Mouse (Mus musculus) embryonic facial prominence, embryonic 11.5 days (tissue): Measurements from ENCODE around the gene Bace2. TPM values are rescaled to one million over a fixed set of nuclear protein-coding genes. Genes with fewer than 3 reads are reported as not detected.

ENCODE experiments used
- ATAC-seq: fragments of 200-750 bp; cut with Nextera tagmentation; replicated peaks from 2 replicates; pipeline ENCODE4 v1.8.0; 2017; ENCODE audit warnings: low read depth; ENCODE audit not compliant: insufficient number of reproducible peaks, low FRiP score, low TSS enrichment
- DNase-seq: peaks from one replicate; pipeline ENCODE4 v3.0.0-alpha.2; 2015; ENCODE audit warnings: low spot score
- H3K27ac ChIP-seq: fragments of 300-500 bp; sonication (generic); replicated peaks from 2 replicates; pipeline ENCODE4 v1.5.1; 2014; ENCODE audit warnings: mild to moderate bottlenecking, low read depth, low read length, control low read depth
- H3K27me3 ChIP-seq: fragments of 300-500 bp; sonication (generic); 2 replicates; pipeline ENCODE4 v1.6.1; 2014; ENCODE audit warnings: mild to moderate bottlenecking, low read length, moderate library complexity, mixed read lengths; ENCODE audit not compliant: control insufficient read depth, insufficient read depth
- H3K36me3 ChIP-seq: fragments of 300-500 bp; sonication (generic); replicated peaks from 2 replicates; pipeline ENCODE4 v1.6.1; 2014; ENCODE audit warnings: low read depth, mild to moderate bottlenecking, low read length, moderate library complexity, mixed read lengths; ENCODE audit not compliant: control insufficient read depth, insufficient read depth
- H3K4me1 ChIP-seq: fragments of 300-500 bp; sonication (generic); 2 replicates; pipeline ENCODE4 v1.6.1; 2014; ENCODE audit warnings: low read length, mixed read lengths; ENCODE audit not compliant: control insufficient read depth, insufficient read depth
- H3K4me2 ChIP-seq: fragments of 300-500 bp; sonication (generic); 2 replicates; pipeline ENCODE4 v1.6.1; 2014; ENCODE audit warnings: low read depth, mild to moderate bottlenecking, control low read depth, low read length, moderate library complexity
- H3K4me3 ChIP-seq: fragments of 300-500 bp; sonication (generic); 2 replicates; pipeline ENCODE4 v1.5.1; 2014; ENCODE audit warnings: low read depth, low read length, control low read depth
- H3K9ac ChIP-seq: fragments of 300-500 bp; sonication (generic); replicated peaks from 2 replicates; pipeline ENCODE4 v1.6.1; 2014; ENCODE audit warnings: mild to moderate bottlenecking, control low read depth, low read length
- H3K9me3 ChIP-seq: fragments of 300-500 bp; sonication (generic); replicated peaks from 2 replicates; pipeline ENCODE4 v1.6.1; 2016; ENCODE audit warnings: mild to moderate bottlenecking, low read length, inconsistent platforms, mixed read lengths; ENCODE audit not compliant: control insufficient read depth
- WGBS: fragments of 180-500 bp; shearing (Covaris S2); extraction: QIAGEN DNeasy Blood & Tissue Kit; methylation state at CpG from one replicate; pipeline ENCODE4 v1.1.7; 2014; 5-methylcytosine and 5-hydroxymethylcytosine counted together
- polyA plus RNA-seq: library from polyadenylated mRNA; unstranded; fragments of >200 nt; fragmentation: Nextera tagmentation; extraction: Ambion mirVana; gene quantifications from 2 replicates; pipeline ENCODE4 v1.2.1, GENCODE M21; 2014

Gene Bace2
- polyA plus RNA-seq, 1 experiment from 2014 or later: 3.7 TPM

DNA sequence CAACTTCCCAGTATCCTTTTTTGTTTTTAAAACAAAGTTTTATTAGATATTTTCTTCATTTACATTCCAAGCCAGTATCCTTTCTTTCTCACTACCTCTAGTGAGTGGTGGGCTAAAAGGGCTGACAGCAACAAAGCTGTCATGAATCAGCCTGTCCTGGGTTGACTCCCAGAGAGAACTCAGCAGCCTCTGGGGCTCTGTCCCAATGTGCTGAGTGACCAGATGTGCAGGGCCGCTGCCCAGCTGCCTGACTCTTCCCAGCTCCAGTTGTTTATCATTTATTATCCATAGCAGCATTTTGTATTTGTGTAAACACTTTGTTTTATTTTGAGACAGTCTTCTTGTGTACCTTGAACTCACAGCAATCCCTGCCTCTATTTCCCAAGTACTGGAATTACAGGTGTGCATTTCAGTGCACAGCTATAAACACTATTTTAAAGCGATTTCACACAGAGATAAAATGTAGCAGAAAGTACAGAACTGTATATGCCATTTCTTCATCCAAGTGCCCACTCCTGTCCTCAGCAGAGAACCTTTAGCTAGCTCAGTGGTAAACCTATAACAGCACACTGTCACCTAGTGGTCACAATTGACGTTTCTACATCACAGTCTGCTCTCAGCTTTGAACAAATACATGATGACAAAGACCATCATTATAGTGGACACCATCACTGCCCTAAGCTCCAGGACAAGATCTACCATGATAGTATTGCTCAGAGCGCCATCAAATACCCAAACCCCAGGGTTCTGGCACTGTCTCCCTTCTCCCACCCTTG is 109.8 kb downstream of the Bace2 start:
- H3K27ac ChIP-seq: no peak overlapping the region
- no peaks in the 10 kb centered on the region for H3K36me3 ChIP-seq
- no peak overlapping the region for H3K9ac ChIP-seq
- H3K27me3 ChIP-seq: no peaks in the 10 kb centered on the region
- no peaks in the 10 kb centered on the region for H3K9me3 ChIP-seq
- WGBS: 53% methylated on average over 4 of the region's 4 CpGs
- no peak overlapping the region for H3K4me2 ChIP-seq
- DNase-seq (no peak), ATAC-seq (no peak)
- H3K4me3 ChIP-seq: no peak overlapping the region
- H3K4me1 ChIP-seq: no peaks in the 10 kb centered on the region

DNA sequence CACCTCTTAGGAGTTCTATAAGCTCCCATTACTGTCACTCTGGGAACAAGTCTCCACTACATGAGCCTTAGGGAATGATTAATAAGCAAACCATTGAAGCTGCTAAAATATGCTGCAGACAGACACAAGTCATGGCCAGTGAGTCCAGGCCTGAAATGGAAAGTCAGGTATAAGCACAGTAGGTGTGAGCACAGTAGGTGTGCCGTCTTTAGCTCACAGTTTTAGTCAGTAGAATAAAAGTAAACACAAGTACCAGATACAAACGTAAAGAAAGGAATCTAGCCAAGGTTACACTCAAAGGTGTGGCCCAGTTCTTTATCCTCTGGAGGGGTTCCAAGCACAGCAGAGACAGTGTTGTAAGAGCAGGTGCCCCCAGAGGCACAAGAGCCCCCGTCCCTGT is 110.9 kb downstream of the Bace2 start:
- H3K4me2 ChIP-seq: no peak overlapping the region
- H3K9me3 ChIP-seq: no peaks in the 10 kb centered on the region
- WGBS: 75% methylated on average over 3 of the region's 3 CpGs
- no peaks in the 10 kb centered on the region for H3K36me3 ChIP-seq
- no peak overlapping the region for H3K4me3 ChIP-seq
- H3K9ac ChIP-seq: no peak overlapping the region
- no peaks in the 10 kb centered on the region for H3K27me3 ChIP-seq
- DNase-seq (no peak), ATAC-seq (no peak)
- H3K4me1 ChIP-seq: no peaks in the 10 kb centered on the region
- no peak overlapping the region for H3K27ac ChIP-seq

DNA sequence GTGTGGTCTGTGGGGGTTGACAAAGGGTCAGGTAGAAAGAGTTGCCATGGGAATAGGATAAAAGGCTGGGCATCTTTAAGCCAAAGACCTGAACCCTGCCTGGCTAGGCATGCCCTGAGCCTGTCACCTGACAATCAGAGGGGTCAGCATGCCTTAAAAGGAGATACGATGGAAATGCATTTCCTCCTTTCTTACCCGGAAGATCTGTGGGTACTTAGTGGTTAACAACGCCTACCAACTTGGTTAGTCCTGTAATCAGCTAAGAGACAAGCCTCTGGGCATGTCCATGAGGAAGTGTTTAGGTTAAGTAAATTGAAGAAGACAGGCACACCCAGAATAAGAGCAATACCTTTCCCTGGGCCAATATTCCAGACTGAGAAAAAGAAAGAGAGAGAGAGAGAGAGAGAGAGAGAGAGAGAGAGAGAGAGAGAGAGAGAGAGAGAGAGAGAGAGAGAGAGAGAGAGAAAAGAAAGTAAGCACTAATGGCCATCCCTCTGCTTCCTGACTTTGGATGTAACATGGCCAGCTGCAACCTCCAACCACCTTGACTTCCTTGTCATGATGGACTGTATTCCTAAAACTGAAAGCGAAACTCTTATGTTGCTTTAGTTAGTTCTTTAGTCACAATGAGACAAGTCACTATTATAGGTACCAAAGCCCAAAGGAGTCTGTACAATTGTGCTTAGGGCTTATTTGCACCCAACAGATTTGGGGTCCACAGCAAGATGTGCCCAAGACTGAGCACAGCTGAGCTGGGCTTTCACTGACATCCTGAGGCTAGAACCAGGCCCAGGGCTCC is 111.7 kb downstream of the Bace2 start:
- Histone ChIP-seq H3K4me3 (no peak overlapping the region), H3K9me3 (no peaks in the 10 kb centered on the region), H3K4me2 (no peak overlapping the region), H3K9ac (no peak overlapping the region), H3K27me3 (no peaks in the 10 kb centered on the region), H3K4me1 (no peaks in the 10 kb centered on the region), H3K36me3 (no peaks in the 10 kb centered on the region), H3K27ac (no peak overlapping the region)
- no peak for DNase-seq
- ATAC-seq: no peak
- WGBS: 74% methylated on average over 4 of the region's 4 CpGs

GRCm38 (mm10) chr16:97474671-97475070 is 118.1 kb downstream of the Bace2 start:
- Histone ChIP-seq H3K4me3 (no peak overlapping the region), H3K4me2 (no peak overlapping the region), H3K4me1 (no peaks in the 10 kb centered on the region), H3K9ac (no peak overlapping the region), H3K9me3 (no peaks in the 10 kb centered on the region), H3K27ac (no peak overlapping the region), H3K27me3 (no peaks in the 10 kb centered on the region), H3K36me3 (no peaks in the 10 kb centered on the region)
- no peak for DNase-seq
- 83% methylated on average over 2 of the region's 2 CpGs for WGBS
- ATAC-seq: no peak

- Histone ChIP-seq H3K9me3 (no peaks in the 10 kb centered on the region), H3K4me1 (no peaks in the 10 kb centered on the region), H3K36me3 (no peaks in the 10 kb centered on the region), H3K4me2 (no peak overlapping the region), H3K27ac (no peak overlapping the region), H3K27me3 (no peaks in the 10 kb centered on the region), H3K9ac (no peak overlapping the region), H3K4me3 (no peak overlapping the region)
- 80% methylated on average over 3 of the region's 3 CpGs for WGBS
- ATAC-seq (no peak), DNase-seq (no peak)
These were observed 119.0 kb downstream of the Bace2 start for GRCm38 (mm10) chr16:97475581-97475980.

DNA sequence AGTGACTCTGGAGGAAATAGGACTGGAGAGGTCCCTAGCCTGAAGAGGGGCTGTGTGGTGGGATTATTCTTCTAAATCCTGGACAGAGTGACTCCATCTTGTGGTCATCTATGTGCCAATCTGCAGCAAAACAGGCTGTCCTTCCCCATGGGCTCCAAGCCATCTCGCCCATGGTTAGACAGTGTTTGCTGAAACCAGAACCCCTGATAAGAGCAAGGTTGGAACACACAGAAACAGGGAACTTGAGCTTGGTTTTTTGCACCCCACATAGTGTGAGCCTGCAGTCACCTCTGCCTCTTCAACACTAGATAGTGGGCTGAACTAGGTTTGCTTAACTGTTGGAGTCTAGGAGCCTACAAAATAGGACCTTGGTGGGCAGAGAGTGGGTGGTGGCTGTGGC is 120.0 kb downstream of the Bace2 start:
- Histone ChIP-seq H3K36me3 (no peaks in the 10 kb centered on the region), H3K27me3 (no peaks in the 10 kb centered on the region), H3K9me3 (no peaks in the 10 kb centered on the region), H3K4me3 (no peak overlapping the region), H3K27ac (no peak overlapping the region), H3K4me1 (no peaks in the 10 kb centered on the region), H3K4me2 (no peak overlapping the region), H3K9ac (no peak overlapping the region)
- 77% methylated on average over 1 of the region's 1 CpGs for WGBS
- DNase-seq: no peak
- no peak for ATAC-seq

- ATAC-seq: no peak
- H3K4me1 ChIP-seq: no peaks in the 10 kb centered on the region
- no peak overlapping the region for H3K4me2 ChIP-seq
- no peak overlapping the region for H3K4me3 ChIP-seq
- WGBS: 83% methylated on average over 2 of the region's 2 CpGs
- H3K9me3 ChIP-seq: no peaks in the 10 kb centered on the region
- H3K27ac ChIP-seq: no peak overlapping the region
- H3K9ac ChIP-seq: no peak overlapping the region
- H3K27me3 ChIP-seq: no peaks in the 10 kb centered on the region
- no peak for DNase-seq
- H3K36me3 ChIP-seq: no peaks in the 10 kb centered on the region
These were observed 122.1 kb downstream of the Bace2 start for GRCm38 (mm10) chr16:97478655-97479054.

GRCm38 (mm10) chr16:97492369-97492768 is 135.8 kb downstream of the Bace2 start:
- H3K4me2 ChIP-seq: no peak overlapping the region
- no peak for ATAC-seq
- H3K9me3 ChIP-seq: no peaks in the 10 kb centered on the region
- H3K9ac ChIP-seq: no peak overlapping the region
- no peak overlapping the region for H3K27ac ChIP-seq
- H3K4me3 ChIP-seq: no peak overlapping the region
- no peaks in the 10 kb centered on the region for H3K36me3 ChIP-seq
- no peak for DNase-seq
- WGBS: 83% methylated on average over 1 of the region's 1 CpGs
- H3K4me1 ChIP-seq: no peaks in the 10 kb centered on the region
- no peaks in the 10 kb centered on the region for H3K27me3 ChIP-seq
